Mouse (Mus musculus) ovary, adult 18-20 months (tissue): ENCODE measurements around the gene Nr5a1.

Experiments used
- DNase-seq: peaks from one replicate; pipeline ENCODE4 v3.0.0; 2022; ENCODE audit warnings: low spot score, mixed read lengths

The Nr5a1 gene

GRCm38 (mm10) chr2:38705036-38705435, 9.3 kb downstream of the Nr5a1 start:
- no peak for DNase-seq

GRCm38 (mm10) chr2:38704336-38704735, 10.0 kb downstream of the Nr5a1 start:
- DNase-seq, result peak; percentile 84

DNA sequence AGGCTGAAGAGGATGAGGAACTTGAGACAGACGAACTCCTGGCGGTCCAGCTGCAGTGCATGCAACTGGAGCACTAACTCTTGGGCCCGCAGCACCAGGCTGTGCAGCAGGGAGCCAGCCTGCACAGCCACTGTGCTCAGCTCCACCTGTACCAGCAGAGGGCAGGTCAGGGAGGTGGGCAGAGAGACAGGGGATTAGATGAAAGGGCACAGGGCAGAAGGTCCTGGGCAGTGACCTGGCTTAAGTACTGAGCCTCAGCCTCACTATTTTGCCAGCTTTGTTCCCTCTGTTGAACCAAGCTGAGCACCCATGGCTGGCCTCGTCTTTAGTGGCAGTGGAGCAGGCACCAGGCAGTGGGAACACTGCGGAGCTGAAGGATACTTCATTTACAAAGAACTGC, 14.2 kb downstream of the Nr5a1 start:
- DNase-seq, result no peak

GRCm38 (mm10) chr2:38698623-38699022, 15.7 kb downstream of the Nr5a1 start:
- DNase-seq, result no peak

DNA sequence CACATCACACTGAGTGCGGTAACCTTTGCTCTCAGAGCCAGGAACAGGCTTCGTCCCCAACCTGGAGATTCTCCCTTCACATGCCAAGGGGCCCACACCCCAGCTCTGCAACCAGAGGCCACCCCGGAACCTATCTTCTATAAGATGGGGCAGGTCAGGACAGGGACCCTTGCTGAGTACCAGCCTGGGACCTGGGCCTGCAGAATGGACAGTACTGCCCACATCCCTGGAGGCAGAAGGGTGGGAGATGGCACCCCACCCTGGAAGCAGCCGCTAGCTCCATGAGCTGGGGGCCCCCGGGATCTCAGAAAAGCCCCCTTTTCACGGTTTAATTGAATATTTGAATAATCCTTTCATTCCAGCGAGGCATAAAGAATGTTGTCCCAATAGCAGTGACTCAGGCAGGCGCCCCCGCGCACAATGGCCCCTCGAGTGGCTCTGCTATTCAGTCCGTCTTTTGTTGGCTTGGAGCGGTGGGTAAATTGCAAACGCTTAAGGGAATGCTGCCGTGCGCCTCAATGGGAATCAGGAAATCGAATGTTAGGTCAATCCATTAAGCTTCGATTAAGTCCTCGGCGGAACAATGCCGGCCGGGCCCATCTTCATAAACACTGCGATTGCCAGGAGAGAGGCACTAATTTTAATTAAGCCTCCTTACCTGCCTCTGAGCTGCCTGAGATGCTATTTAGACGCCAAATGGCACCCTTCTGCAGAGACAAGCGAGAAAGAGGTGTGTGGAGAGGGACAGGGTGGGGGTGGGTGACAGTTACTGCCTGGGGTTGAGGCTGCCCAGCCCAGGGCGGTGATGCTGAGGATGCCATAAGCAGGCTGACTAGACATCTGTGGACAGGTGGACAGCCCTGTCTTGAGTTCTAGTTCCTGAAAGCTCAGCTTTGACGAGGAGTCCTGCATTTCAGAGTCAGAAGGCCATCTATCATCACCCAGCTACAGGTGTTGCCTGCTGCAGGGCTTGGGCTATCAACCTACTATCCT, 16.9 kb downstream of the Nr5a1 start:
- no peak for DNase-seq

DNA sequence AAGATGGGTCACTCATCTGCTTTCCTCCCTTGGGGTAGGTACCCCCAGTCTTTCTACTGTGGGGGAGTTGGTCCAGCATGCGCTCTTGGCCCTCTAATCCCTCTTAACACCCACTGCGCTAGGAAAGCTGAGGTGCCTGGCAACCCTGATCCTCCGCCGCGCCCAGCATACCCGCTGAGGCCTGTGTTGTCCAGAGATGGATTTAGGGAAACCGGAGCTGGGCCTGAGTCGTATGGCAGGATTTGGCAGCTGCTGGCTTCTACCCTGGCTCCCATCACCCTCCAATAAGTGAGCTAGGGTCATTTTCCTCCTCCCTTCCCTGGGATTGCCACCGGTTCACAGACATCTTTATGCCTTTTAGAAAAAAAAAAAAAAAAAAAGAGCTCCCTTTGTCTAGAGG, 18.6 kb downstream of the Nr5a1 start:
- DNase-seq, result no peak

DNA sequence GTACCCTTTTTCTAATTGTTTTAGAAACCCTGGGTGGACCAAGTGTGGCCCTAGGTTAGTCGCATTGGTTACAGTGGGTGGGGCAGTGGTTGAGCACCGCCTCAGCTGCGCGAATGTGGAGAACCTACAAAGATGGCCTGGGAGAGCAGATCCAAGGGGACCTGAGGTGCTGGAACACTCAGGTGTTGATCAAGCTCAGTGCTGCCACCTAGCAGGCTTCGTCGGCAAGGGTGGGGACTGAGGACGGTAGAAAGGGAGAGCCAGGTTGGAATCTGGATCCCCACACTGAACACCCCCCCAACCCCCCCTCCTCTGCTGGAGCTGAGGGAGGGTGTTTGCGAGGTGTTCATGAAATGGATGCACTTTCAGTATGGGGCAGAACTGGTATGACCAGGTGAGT, 22.8 kb downstream of the Nr5a1 start:
- DNase-seq, result no peak

GRCm38 (mm10) chr2:38689881-38690280, 24.5 kb downstream of the Nr5a1 start:
- DNase-seq, result no peak

DNA sequence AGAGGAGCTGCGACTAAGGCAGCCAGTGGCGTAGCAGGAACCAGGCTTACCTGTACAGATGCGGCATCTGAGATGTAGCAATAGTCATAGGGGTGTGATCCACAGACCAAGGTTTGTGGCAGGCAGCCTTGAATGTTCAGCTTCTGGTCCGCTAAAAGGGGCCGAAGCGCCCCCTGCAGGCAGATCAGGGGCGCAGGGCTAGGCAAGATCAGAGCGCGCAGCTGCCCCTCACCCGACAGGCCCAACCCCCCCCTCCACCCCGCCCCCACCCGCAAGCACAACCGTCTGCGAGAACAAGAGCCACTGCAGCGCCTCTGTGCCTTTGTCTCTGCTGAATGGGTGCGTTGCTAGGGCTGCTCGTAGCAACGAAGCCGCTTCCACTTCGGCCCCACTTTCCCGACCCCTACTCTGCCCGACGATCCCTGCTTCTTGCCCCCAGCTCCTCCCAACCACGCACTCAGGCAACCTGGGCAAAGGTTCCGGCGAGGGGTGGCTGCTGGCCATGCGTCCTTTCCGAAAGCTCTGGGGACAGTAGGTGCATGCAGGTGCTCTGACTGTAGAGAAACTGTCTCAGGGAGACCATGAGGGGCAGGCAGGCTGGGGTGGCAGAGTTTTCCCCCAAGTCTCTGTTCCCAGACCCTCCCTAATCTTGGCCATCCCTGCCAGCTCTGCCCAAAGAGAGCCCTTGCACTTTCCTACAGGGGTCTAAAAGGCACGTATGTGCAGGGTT, 25.4 kb downstream of the Nr5a1 start:
- DNase-seq, result no peak

- DNase-seq, result no peak
Observed at GRCm38 (mm10) chr2:38685746-38686145, 28.6 kb downstream of the Nr5a1 start.

DNA sequence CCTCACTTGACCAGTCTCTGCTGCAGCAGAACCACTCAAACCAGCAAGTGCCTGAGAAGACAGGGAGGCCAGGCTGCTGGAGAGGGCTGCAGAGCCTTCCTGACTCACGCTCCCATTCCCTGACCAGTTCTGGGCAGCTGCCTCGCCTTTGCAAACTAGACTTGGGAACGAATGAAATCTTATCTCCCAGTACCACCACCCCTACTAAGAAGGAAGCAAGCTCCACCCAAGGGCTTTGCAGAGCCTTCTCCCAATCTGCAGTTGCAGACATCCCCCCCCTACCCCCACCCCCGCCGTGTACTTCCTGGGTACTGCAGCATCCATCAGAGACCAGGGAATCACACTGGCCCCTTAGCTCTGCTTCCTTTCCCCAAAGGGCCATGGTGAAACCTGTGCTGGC, 31.3 kb downstream of the Nr5a1 start:
- no peak for DNase-seq

- DNase-seq, result no peak
Observed at GRCm38 (mm10) chr2:38682209-38682608, 32.1 kb downstream of the Nr5a1 start.

DNA sequence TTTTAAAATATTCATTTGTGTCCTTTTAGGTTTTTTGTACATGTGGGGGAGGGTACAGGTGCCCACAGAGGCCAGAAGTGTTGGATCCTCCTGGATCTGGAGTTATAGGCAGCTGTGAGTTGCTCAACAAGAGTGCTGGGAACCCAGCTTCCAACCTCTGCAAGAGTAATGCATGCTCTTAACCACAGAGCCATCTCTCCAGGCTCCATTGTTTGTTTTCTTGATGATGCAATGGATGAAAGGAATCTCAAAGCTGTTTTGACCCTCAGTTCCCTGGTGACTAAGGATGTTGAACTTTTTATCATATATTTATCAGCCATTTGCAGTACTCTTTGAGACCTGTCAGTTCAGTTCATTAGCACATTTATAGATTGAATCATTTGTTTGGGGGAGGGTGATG, 35.4 kb downstream of the Nr5a1 start:
- no peak for DNase-seq

DNA sequence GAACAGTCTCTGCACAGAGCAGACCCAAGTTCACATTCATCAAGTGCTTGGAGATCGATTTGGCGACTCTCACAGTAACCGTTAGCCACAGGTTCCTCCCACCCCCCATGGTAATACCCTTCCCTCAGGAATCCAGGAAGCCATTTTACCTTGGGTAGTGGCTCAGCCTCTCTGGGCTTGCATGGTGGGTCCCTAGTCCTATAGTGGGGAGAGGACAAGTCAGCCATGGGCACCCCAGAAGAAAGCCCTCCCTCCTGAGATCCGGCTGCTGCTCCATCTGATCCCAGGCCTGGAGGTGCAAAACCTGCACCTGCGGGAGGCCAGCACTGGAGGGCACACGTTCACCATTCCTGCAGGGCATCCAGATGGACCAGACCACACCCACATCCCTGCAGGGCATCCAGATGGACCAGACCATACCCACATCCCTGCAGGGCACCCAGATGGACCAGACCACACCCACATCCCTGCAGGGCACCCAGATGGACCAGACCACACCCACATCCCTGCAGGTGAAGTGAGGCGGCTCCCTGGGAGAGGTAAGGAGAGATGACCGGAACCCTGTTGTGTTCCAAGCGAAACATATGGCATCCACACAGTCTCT, 38.9 kb downstream of the Nr5a1 start:
- no peak for DNase-seq

- no peak for DNase-seq
Observed at GRCm38 (mm10) chr2:38672496-38672895, 41.8 kb downstream of the Nr5a1 start.

- no peak for DNase-seq
Observed at GRCm38 (mm10) chr2:38668802-38669580, 45.4 kb downstream of the Nr5a1 start.

- no peak for DNase-seq
Observed at GRCm38 (mm10) chr2:38661398-38661797, 52.9 kb downstream of the Nr5a1 start.

GRCm38 (mm10) chr2:38658338-38658836, 56.0 kb downstream of the Nr5a1 start:
- peak; percentile 55 for DNase-seq

DNA sequence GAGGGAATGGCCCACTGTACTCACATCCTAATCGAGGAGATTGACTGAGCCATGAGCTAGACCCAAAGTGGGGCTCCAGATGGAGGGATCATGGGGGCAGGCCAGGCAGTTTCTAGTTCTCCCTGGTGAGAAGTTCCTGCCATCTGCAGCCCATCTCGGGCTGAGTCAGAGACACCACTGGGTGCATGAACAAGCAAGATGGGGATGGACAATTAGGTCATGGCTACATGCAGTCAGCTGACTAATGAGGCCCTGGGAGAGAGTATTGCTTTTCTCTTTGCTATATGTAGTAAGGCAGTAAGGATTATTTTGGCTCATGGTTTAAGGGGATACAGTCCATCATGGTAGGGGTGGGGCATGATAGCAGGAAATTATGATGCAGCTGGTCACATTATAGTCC, 60.6 kb downstream of the Nr5a1 start:
- no peak for DNase-seq

DNA sequence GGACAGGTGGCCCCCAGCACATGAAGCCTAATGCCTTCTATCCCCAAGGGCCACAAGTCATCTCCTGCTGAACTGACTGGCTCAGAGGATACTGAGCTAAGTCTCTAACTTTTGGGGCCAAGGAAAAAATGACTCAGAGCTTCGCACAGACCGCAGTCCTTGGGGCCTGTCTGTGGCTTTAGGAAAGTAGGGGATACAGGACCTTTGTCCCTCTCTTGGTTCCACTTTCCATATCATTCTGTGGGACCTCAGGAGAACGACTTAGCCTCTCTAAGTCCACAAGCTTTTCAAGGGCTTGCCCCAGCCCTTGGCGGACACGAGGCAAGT, 61.1 kb downstream of the Nr5a1 start:
- DNase-seq, result no peak

DNA sequence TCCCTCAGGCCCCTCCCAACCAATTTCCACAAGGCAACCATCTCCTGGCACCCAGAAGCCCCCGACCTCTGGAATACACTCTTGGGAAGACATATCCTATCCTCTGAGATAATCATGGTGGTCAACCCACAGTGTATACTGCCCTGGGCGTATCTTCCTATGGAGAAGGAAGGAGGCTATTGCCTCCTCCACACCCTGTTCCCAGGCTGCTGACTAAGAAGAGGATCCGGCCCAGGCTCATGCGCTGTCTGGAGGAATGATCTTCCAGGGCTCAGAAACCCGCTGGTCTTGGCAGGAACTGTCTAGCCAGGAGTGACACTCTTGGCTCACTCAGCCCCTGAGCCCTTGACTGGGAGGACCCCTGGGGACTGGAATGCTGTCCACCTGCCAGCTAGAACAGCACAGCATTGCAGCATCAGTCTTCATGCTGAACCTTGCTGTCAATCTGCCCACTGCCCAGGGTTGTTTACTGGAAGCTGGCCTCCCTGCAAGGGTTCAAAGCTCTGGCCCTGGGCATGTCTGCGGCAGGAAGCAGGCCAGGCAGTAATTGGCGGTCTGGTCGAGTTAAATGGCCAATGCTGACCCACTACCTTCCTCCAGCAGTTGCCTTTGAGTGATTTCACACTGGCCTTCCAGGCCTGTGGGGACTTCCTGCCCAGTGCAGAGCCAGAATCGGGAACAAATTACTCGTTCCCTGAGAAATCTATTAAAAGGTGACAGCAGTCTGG, 61.6 kb downstream of the Nr5a1 start:
- DNase-seq, result no peak
